Mouse (Mus musculus) E14TG2a.4 (cell line): ENCODE data around the gene Heatr1.
"Not testable (repeated sequence)": the region's sequence is repeated elsewhere in the genome, so short reads cannot be mapped to it uniquely, and the experiment has no call there.

Experiments used
- H3K27me3 ChIP-seq: 2 replicates; pipeline ENCODE4 v1.6.1; 2014; ENCODE audit warnings: low read length, control low read depth; ENCODE audit not compliant: insufficient read depth
- H3K36me3 ChIP-seq: 2 replicates; pipeline ENCODE4 v1.6.1; 2014; ENCODE audit warnings: low read length, control low read depth; ENCODE audit not compliant: insufficient read depth
- H3K4me1 ChIP-seq: replicated peaks from 2 replicates; pipeline ENCODE4 v1.6.1; 2014; ENCODE audit warnings: low read depth, low read length, control low read depth
- H3K4me3 ChIP-seq: replicated peaks from 2 replicates; pipeline ENCODE4 v1.5.1; 2014; ENCODE audit warnings: mild to moderate bottlenecking, low read length
- H3K9me3 ChIP-seq: 2 replicates; pipeline ENCODE4 v1.6.1; 2014; ENCODE audit warnings: low read length, control low read depth
- CTCF ChIP-seq: conservative IDR thresholded peaks from 2 replicates; pipeline ENCODE4 v1.5.1; 2014; ENCODE audit warnings: low read length
- NANOG ChIP-seq: IDR thresholded peaks from 2 replicates; pipeline ENCODE4 v1.6.1; 2014; ENCODE audit warnings: borderline replicate concordance, low read length, mixed read lengths
- POU5F1 ChIP-seq: IDR thresholded peaks from 2 replicates; pipeline ENCODE4 v1.6.1; 2014; ENCODE audit warnings: low read length, borderline replicate concordance

The Heatr1 gene

DNA sequence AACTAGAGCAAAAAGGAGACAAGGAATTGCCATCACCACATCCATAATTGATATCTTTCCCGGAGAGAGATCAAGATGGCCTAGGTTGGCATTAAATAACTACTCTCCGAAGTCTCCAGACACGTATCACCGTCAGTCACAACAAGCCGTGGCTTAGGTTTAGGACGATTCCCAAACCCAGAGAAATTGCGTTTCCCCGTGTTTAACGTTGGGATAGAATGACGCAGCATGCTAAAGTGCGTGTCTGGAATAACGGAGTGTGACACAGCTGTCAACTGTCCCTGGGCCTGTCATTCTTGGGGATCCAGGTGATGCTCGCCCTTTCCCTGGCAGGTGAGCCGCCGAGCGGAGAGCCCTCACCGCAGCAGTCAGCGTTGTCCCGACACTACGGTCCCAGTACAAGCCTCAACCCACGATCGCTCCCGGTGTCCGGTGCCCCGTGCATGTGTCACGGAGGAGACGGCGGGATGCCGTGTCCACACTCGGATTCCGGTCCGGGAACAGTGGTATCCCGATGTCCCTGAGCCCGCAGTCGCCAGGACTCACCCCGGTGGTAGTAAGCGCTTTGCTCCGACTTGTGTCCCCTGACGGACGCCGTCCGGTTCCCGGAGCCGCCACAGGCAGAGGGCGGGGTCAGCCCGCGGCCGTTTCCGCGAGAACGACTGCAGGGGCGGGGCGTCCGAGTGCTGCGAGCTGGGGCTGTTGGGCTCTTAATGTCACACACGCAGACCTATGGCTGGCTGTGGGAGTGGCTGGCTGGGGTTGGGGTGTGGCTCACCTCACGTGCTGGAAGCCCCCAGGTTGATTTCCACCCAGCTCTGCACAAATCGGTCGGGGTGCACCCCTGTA, 66.3 kb downstream of the Heatr1 start:
- Histone ChIP-seq H3K4me3 (peak overlapping the region; percentile 91), H3K27me3 (no peaks in the 10 kb centered on the region), H3K4me1 (peaks cover 29% of the 10 kb centered on the region), H3K9me3 (no peaks in the 10 kb centered on the region), H3K36me3 (no peaks in the 10 kb centered on the region)
- TF ChIP-seq POU5F1: no peak
- TF ChIP-seq NANOG: no peak
- no peak for TF ChIP-seq CTCF

DNA sequence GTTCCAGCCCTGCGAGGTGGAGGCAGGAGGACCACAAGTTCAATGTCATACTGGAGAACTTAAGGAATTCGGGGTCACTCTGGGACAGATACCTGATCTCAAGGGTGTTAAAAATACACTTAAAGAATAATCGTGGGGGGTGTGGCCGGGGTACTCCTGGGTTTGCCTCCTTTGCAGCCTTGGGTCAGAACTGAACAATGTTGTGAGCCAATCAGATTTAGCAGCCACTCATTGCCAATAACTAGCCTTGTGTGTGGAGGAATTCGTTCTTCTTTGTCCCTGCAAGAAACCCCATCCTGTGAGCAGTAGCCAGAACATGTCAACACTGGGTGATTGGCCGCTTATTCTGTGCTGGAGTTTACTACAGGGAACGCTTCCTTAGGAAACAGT, 66.9 kb downstream of the Heatr1 start:
- Histone ChIP-seq H3K4me3 (peak overlapping the region; percentile 91), H3K9me3 (no peaks in the 10 kb centered on the region), H3K36me3 (no peaks in the 10 kb centered on the region), H3K4me1 (peaks cover 33% of the 10 kb centered on the region), H3K27me3 (no peaks in the 10 kb centered on the region)
- TF ChIP-seq CTCF: no peak
- TF ChIP-seq POU5F1: no peak
- TF ChIP-seq NANOG: no peak

DNA sequence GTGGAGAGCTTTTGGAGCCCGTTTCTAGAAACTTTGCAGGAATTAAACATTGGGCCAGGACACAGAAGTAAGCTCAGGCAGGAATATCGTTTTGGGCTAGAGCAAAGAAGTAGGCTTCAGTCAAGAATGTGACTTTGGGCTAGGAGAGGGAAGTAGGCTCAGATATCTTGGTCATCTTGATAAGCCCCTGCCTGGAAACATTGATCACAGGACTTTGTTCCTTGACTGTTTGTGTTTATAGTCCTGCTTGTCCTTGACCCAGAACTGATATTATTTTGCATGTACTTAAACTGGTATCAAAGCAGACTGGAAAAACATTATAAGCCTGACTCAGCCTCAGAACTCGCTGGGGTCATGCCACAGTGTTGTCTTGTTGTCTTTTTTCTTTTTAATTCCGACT, 67.8 kb downstream of the Heatr1 start:
- H3K27me3 ChIP-seq: no peaks in the 10 kb centered on the region
- H3K36me3 ChIP-seq: no peaks in the 10 kb centered on the region
- peaks cover 34% of the 10 kb centered on the region for H3K4me1 ChIP-seq
- H3K9me3 ChIP-seq: no peaks in the 10 kb centered on the region
- TF ChIP-seq POU5F1: no peak
- no peak for TF ChIP-seq NANOG
- TF ChIP-seq CTCF: no peak
- H3K4me3 ChIP-seq: peak overlapping the region; percentile 91; the same call in 1 of the 2 replicates

DNA sequence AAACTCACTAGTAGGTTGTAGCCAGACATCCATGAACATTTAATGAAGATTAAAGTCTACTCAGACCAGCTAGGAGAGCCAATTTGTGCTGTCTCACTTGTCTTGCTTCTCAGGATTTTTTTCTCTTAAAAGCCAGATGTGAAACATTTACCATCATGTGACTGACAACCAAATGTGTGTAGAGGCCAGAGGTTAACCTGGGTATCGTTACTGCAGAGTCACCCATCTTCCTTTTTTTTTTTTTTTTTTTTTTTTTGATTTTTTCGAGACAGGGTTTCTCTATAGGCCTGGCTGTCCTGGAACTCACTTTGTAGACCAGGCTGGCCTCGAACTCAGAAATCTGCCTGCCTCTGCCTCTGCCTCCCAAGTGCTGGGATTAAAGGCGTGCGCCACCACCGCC, 69.3 kb downstream of the Heatr1 start:
- H3K27me3 ChIP-seq, H3K4me3 ChIP-seq, H3K36me3 ChIP-seq, H3K9me3 ChIP-seq: not testable (repeated sequence)
- H3K4me1 ChIP-seq: peaks cover 45% of the 10 kb centered on the region

DNA sequence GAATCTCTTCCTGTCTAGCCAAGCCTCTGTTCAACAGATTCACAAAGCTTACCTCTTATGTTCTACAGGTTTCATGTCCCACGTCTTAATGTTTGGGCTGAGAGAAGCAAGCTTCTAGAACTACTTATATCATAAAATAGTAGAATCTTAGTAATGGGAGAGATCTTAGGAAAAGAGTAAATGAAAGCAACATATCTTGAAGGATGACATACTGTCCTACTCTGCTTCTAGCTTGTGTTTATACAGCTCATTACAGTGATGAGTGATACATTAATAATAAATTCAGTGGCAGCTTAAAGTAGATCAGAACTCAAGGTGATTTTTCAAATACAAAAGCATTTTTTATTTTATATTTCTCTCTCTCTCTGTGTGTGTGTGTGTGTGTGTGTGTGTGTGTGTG, 70.0 kb downstream of the Heatr1 start, which contains the start of gene Lgals8:
Lgals8 (minus strand) TSS at position 101 of the 400 bp plus-strand sequence.
- Histone ChIP-seq H3K36me3 (no peaks in the 10 kb centered on the region), H3K4me1 (peaks cover 50% of the 10 kb centered on the region), H3K9me3 (no peaks in the 10 kb centered on the region), H3K4me3 (no peak within 1 kb of the TSS), H3K27me3 (no peaks in the 10 kb centered on the region)
- TF ChIP-seq CTCF (no peak), NANOG (no peak), POU5F1 (no peak)

DNA sequence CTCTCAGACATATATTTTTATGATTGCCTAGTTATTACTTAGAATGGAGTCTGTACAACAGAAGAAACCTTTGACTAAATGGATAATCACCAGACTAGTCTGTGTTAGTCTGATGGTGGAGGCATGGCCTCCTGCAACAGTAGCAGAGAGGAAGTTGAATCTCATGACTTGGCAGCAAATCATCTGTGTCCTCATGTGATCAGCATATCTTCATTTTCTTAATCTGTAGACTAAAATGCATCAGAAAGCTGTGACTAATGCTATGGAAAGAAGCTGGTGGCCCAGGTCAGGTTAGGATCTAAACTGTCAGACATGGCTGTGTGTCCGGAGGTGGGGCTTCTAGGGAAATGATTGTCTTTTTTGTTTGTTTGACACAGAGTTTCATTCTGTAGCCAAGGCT, 73.7 kb downstream of the Heatr1 start:
- Histone ChIP-seq H3K4me1 (peaks cover 32% of the 10 kb centered on the region), H3K4me3 (no peak overlapping the region), H3K9me3 (no peaks in the 10 kb centered on the region), H3K36me3 (no peaks in the 10 kb centered on the region), H3K27me3 (no peaks in the 10 kb centered on the region)
- TF ChIP-seq POU5F1 (no peak), NANOG (no peak), CTCF (no peak)

DNA sequence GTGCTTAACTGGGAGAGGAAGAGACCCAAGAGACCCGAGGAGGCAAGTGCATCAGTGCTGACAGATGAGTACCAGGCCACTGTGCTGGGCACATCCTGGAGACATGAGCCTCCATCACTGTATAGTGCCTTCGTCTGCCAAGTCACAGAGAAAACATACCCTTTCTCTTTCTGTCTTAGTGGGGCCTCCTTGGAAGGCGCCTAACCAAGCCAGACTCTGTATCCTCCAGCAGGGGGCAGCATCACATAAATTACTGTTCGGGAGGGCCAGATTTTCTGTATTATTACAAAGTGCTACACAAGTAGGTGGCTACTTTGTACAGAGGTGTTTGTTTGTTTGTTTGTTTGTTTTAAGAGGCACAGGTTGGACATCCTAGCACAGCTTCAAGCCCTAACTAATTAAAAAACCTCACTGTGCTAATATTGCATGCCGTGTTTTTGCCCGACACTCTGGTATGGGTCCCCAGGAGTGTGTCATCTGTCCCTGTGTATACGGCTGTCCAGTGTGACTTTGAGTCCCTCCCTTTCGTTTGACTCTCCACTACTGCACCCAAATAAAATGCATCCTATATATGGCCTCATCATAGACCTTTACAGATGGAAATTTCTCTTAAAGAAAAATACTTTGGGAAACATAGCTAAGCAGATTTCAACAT, 79.0 kb downstream of the Heatr1 start:
- TF ChIP-seq POU5F1 (no peak), CTCF (peak; percentile 83), NANOG (no peak)
- no peaks in the 10 kb centered on the region for H3K36me3 ChIP-seq

DNA sequence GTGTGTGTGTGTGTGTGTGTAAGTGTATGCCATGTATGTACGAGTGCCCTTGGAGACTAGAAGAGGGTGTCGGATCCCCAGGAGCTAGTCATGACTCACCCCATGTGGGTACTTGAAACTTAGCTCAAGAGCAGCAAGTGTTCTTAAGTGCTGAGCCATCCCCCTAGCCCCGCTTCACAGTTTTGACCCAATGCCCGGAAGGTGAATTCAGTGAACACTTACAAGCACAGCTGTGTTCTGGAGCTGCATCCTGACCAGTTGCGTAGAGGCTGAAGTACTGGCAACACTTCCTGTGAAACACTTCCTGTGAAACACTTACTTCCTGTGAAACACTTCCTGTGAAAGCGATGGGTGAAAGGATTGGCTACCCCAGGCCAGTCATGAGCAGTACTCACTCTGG, 80.4 kb downstream of the Heatr1 start:
- H3K9me3 ChIP-seq: no peaks in the 10 kb centered on the region
- H3K36me3 ChIP-seq: no peaks in the 10 kb centered on the region
- TF ChIP-seq CTCF: no peak
- no peak for TF ChIP-seq NANOG
- no peak for TF ChIP-seq POU5F1
- peaks cover 34% of the 10 kb centered on the region for H3K4me1 ChIP-seq
- no peak overlapping the region for H3K4me3 ChIP-seq
- peaks cover 14% of the 10 kb centered on the region for H3K27me3 ChIP-seq

More for the DNA sequence above, 79.0 kb downstream of the Heatr1 start:
- peaks cover 11% of the 10 kb centered on the region for H3K27me3 ChIP-seq
- no peak overlapping the region for H3K4me3 ChIP-seq
- H3K4me1 ChIP-seq: peaks cover 27% of the 10 kb centered on the region
- no peaks in the 10 kb centered on the region for H3K9me3 ChIP-seq
